ENCODE assay signal across 8 mouse cellular contexts in genomic region chr3:60469170-60469805, GRCm38 (mm10). TPM values are rescaled to one million over a fixed set of nuclear protein-coding genes. Genes with fewer than 3 reads are reported as not detected.
DNase-seq lines count a peak whose midpoint lies in the region; ATAC-seq and TF ChIP-seq lines count a peak whose summit lies in the region.
"Not testable (repeated sequence)": the region's sequence is repeated elsewhere in the genome, so short reads cannot be mapped to it uniquely, and the experiment has no call there.

No protein-coding gene starts in this region.

- intact Hi-C loops in heart, adult 2 months (cut with DNase I): loop anchor here (5.0 to 10.0 kb wide), 3 partner anchors 48 to 136 kb away; no protein-coding TSS in a partner anchor

- not testable (repeated sequence) for H3K79me2 ChIP-seq in heart, adult 2 months (replicated peaks; ENCODE audit: control insufficient read depth, insufficient read depth, low read length)
- H3K79me2 ChIP-seq in macrophage (ENCODE audit: inconsistent target): peaks cover 42% of the 10 kb centered on the region

- not testable (repeated sequence) for H3K9ac ChIP-seq in heart, adult 2 months (ENCODE audit: low read depth, low read length); liver, embryonic 16.5 days (ENCODE audit: low read depth, low read length)

- TF ChIP-seq POLR2A in bone marrow macrophage, adult 2 months (IDR thresholded peaks at IDR 0.05; ENCODE audit: borderline replicate concordance, low read depth, low read length); heart, adult 2 months (IDR thresholded peaks at IDR 0.05; ENCODE audit: insufficient read depth, low read depth, low read length); spleen, adult 2 months (IDR thresholded peaks at IDR 0.05; ENCODE audit: low read depth, low read length): not testable (repeated sequence)

- H3K27me3 ChIP-seq in heart, adult 2 months (ENCODE audit: control insufficient read depth, insufficient read depth, low read length); liver, embryonic 16.5 days (ENCODE audit: control insufficient read depth, insufficient read depth, low read depth, low read length); spleen, adult 2 months (ENCODE audit: control insufficient read depth, insufficient read depth, low read length): not testable (repeated sequence)

- WGBS in heart, adult 2 months: 33% methylated on average over 2 of the region's 3 CpGs
- 18% methylated on average over 2 of the region's 3 CpGs for WGBS in liver, embryonic 16.5 days (ENCODE audit: insufficient replicate concordance)
- WGBS in macrophage (ENCODE audit: missing documents): 0% methylated on average over 1 of the region's 3 CpGs
- WGBS in spleen, adult 2 months: 0% methylated on average over 2 of the region's 3 CpGs

- not testable (repeated sequence) for TF ChIP-seq CTCF in bone marrow macrophage, adult 2 months (IDR thresholded peaks at IDR 0.05; ENCODE audit: low read depth, low read length); heart, adult 2 months (IDR thresholded peaks at IDR 0.05); spleen, adult 2 months (IDR thresholded peaks at IDR 0.05; ENCODE audit: extremely low read depth, insufficient read depth, insufficient read length, insufficient replicate concordance)

- peaks cover 19% of the 10 kb centered on the region for H3K4me1 ChIP-seq in bone marrow macrophage, adult 2 months (ENCODE audit: control insufficient read depth, insufficient read depth, low read length)
- H3K4me1 ChIP-seq in heart, adult 2 months (ENCODE audit: control insufficient read depth, insufficient read depth, low read length); liver, embryonic 16.5 days (ENCODE audit: control insufficient read depth, low read depth, low read length); spleen, adult 2 months (ENCODE audit: control insufficient read depth, insufficient read depth, insufficient read length): not testable (repeated sequence)

- not testable (repeated sequence) for H3K4me3 ChIP-seq in bone marrow macrophage, adult 2 months (ENCODE audit: insufficient read depth, low read length); heart, adult 2 months; liver, embryonic 16.5 days (ENCODE audit: low read depth, low read length); macrophage (ENCODE audit: inconsistent target); spleen, adult 2 months (ENCODE audit: extremely low read depth, insufficient read depth, insufficient read length)

- peak overlapping the region; percentile 98 for H3K27ac ChIP-seq in bone marrow macrophage, adult 2 months (ENCODE audit: insufficient read depth, low read depth, low read length)
- peak overlapping the region; percentile 42 for H3K27ac ChIP-seq in heart, adult 2 months
- not testable (repeated sequence) for H3K27ac ChIP-seq in liver, embryonic 16.5 days (ENCODE audit: low read length)
- peak overlapping the region; percentile 96 for H3K27ac ChIP-seq in macrophage
- peak overlapping the region; percentile 86 for H3K27ac ChIP-seq in spleen, adult 2 months (ENCODE audit: insufficient read depth, low read length)

- peak; percentile 89 to 90 for ATAC-seq in hematopoietic stem cell, adult 5-6 weeks (replicated peaks in 1 of 2; ENCODE audit: insufficient read depth in 1 of 2, low FRiP score in 2 of 2, low TSS enrichment in 1 of 2, low read depth in 1 of 2, poor library complexity in 2 of 2, severe bottlenecking in 2 of 2)
- peak; percentile 17 for ATAC-seq in liver, embryonic 16.5 days (ENCODE audit: low read depth)

- not testable (repeated sequence) for H3K36me3 ChIP-seq in heart, adult 2 months (ENCODE audit: control insufficient read depth, insufficient read depth, low read length); liver, embryonic 16.5 days (ENCODE audit: control insufficient read depth, insufficient read depth); macrophage (ENCODE audit: inconsistent target); spleen, adult 2 months (ENCODE audit: control insufficient read depth, insufficient read depth, low read length)

- H3K9me3 ChIP-seq in liver, embryonic 16.5 days (replicated peaks; ENCODE audit: control insufficient read depth, low read length): not testable (repeated sequence)

- peak; percentile 74 for DNase-seq in A20 (ENCODE audit: low read depth, low spot score)
- peak in 1 of 2 experiments; percentile 27 for DNase-seq in heart, adult 2 months
- DNase-seq in kidney, postnatal 36 days: peak; percentile 13 to 29
- DNase-seq in spleen, adult 2 months (ENCODE audit: low read depth in 1 of 2, low spot score in 2 of 2): peak in 1 of 2 experiments; percentile 22

- H3K4me2 ChIP-seq in liver, embryonic 16.5 days (ENCODE audit: low read depth, low read length): not testable (repeated sequence)

- not testable (repeated sequence) for TF ChIP-seq EP300 in heart, adult 2 months (IDR thresholded peaks at IDR 0.05; ENCODE audit: insufficient read depth, low read depth, low read length)

RNA-seq across cellular contexts. Expression of gene Mbnl1, which starts 3.3 kb away (rescaled TPM):
- 668 and 730 TPM in 2 replicates for polyA plus RNA-seq in bone marrow macrophage, adult 2 months (2012; ENCODE audit: insufficient read depth, insufficient read length, missing spikeins)
- total RNA-seq in heart, adult 2 months (2021): 100 to 1,000 TPM; 215 to 237 TPM
- 55.8 and 79.7 TPM in 2 replicates for polyA plus RNA-seq in heart, adult 2 months (2012; rRNA removed)
- total RNA-seq in hematopoietic stem cell, adult 5-6 weeks (2017): 695 and 750 TPM in 2 replicates
- 88.6 and 88.7 TPM in 2 replicates for polyA plus RNA-seq in liver, embryonic 16.5 days (2015; fragmentation: Nextera tagmentation; extraction: Ambion mirVana)
- 1,000 to 10,000 TPM in 15 of 26 experiments, 100 to 1,000 TPM in 10, 10 to 100 TPM in 1; 83.6 to 1,534 (median 1,127) TPM for total RNA-seq in macrophage (2018; cell fraction: chromatin; rRNA removed)
- 100 to 1,000 TPM; 334 to 648 (median 462) TPM for total RNA-seq in macrophage (2018; cell fraction: cytosol; rRNA removed)
- total RNA-seq in macrophage (2018; cell fraction: nucleus; rRNA removed): 1,000 to 10,000 TPM in 11 of 26 experiments, 100 to 1,000 TPM in 15; 271 to 1,882 (median 927) TPM
- 311 to 412 TPM (median 370 TPM) in 3 replicates for polyA plus RNA-seq in macrophage (2018)
- 159 and 196 TPM in 2 replicates for polyA plus RNA-seq in spleen, adult 2 months (2012; rRNA removed)
